Mouse (Mus musculus) testis, adult 10 weeks (tissue): Measurements from ENCODE around the gene Pfkl. TPM values are rescaled to one million over a fixed set of nuclear protein-coding genes. Genes with fewer than 3 reads are reported as not detected.

Experiments
- polyA plus RNA-seq: library from polyadenylated mRNA; stranded (reverse); fragments of 350-450 nt; fragmentation: Illumina TruSeq; extraction: RNeasy Lipid Tissue Mini Kit (QIAGEN cat#74804); gene quantifications from one replicate; pipeline ENCODE4 v1.2.3, GENCODE M21; 2014; ENCODE audit warnings: low read depth, low replicate concordance

Pfkl gene
- polyA plus RNA-seq: 0.50 TPM

GRCm38 (mm10) chr10:78009945-78010293 is at the start of gene Pfkl:
Gene Pfkl (minus strand): TSS chr10:78010083.

GRCm38 (mm10) chr10:78043406-78043836 is 33.5 kb upstream of the Pfkl start, which contains the start of gene Aire:
Gene Aire (minus strand): TSS chr10:78043610.

GRCm38 (mm10) chr10:78041647-78042046 is 31.8 kb upstream of the Pfkl start, which contains the start of gene Dnmt3l:
Gene Dnmt3l (plus strand): TSS chr10:78041947.

DNA sequence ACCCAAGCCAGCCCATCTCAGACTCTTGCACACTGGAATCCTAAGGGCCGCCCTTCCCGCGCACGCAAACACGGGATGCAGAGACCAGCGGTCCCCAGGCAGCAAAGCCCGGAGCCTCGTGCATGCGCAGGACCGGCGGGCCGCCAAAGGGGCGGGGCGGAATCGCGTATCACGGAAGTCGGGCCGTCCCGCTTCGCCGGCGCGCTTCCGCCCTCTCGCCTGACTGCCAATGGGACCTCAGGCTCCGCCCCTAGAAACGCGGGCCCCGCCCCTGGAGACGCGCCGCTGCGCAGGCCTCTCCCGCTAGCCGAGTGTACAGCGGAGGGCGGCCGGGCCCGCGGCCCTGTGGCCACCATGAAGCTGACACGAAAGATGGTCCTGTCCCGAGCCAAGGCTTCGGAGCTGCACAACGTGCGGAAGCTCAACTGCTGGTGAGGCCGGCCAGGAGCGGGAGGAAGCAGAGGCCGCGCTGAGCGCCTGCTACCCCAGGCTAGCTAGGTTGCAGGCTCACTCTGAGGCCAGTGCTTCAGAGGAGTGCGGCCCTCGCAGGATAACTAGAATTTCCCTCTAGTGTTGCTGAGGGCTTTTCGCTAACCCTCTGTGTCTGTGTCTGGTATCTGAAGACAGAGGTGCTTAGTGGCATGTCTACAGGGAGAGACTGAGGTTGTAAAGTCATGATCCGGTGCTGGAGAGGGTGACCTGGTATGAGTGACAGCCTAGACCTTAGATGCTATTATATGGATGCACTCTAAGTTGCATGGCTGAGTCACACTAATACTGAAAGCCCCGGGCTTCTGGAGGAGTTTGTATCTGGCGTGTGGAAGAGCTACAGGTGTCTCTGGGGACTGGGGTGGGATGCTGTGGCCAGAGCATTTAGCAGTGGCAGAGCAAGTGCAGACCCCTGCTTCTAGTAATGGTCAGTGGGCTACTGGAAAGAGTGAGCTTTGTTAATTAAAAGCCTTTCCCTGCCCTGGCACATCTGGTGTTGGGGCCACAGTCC is 31.2 kb downstream of the Pfkl start, which contains the start of gene 1810043G02Rik:
Gene 1810043G02Rik, plus strand, starts transcription at position 174 of the 1,000 bp plus-strand sequence.

GRCm38 (mm10) chr10:77970481-77970880 is 39.4 kb downstream of the Pfkl start, which contains the start of gene Trpm2:
Gene Trpm2 (minus strand): TSS chr10:77970563.

Other genes with a start within 250 kb of the Pfkl start
- not detected for gene Gm3238, start 238.8 kb downstream of the Pfkl start, polyA plus RNA-seq
- not detected for gene Gm7138, start 233.1 kb downstream of the Pfkl start, polyA plus RNA-seq
- not detected for gene Gm3250, start 227.5 kb downstream of the Pfkl start, polyA plus RNA-seq
- gene Gm7137, start 221.9 kb downstream of the Pfkl start, polyA plus RNA-seq: not detected
- gene Gm9639, start 215.0 kb downstream of the Pfkl start, polyA plus RNA-seq: not detected
- not detected for gene Gm19668, start 210.9 kb downstream of the Pfkl start, polyA plus RNA-seq
- not detected for gene Gm9507, start 198.2 kb downstream of the Pfkl start, polyA plus RNA-seq
- not detected for gene Gm2696, start 195.4 kb downstream of the Pfkl start, polyA plus RNA-seq
- gene Krtap10-4, start 183.0 kb downstream of the Pfkl start, polyA plus RNA-seq: not detected
- not detected for gene Krtap10-10, start 174.1 kb downstream of the Pfkl start, polyA plus RNA-seq
- gene Gm36176, start 163.3 kb downstream of the Pfkl start, polyA plus RNA-seq: not detected
- gene Gm10318, start 157.2 kb downstream of the Pfkl start, polyA plus RNA-seq: not detected
- gene Gm3285, start 148.1 kb downstream of the Pfkl start, polyA plus RNA-seq: not detected
- gene Lrrc3, start 107.5 kb downstream of the Pfkl start, polyA plus RNA-seq: 0.15 TPM
- not detected for gene Trpm2, start 39.5 kb downstream of the Pfkl start, polyA plus RNA-seq
- gene 1810043G02Rik, start 31.6 kb downstream of the Pfkl start, polyA plus RNA-seq: 1.4 TPM
- gene Dnmt3l, start 31.9 kb upstream of the Pfkl start, polyA plus RNA-seq: 4.8 TPM
- gene Aire, start 33.5 kb upstream of the Pfkl start, polyA plus RNA-seq: 0.17 TPM
- 1.5 TPM for gene Icosl, start 59.2 kb upstream of the Pfkl start, polyA plus RNA-seq
- 6.4 TPM for gene D10Jhu81e, start 159.7 kb upstream of the Pfkl start, polyA plus RNA-seq
- 1.9 TPM for gene Pwp2, start 175.1 kb upstream of the Pfkl start, polyA plus RNA-seq
- 8.4 TPM for gene Trappc10, start 234.6 kb upstream of the Pfkl start, polyA plus RNA-seq